Mouse (Mus musculus) CH12.LX (cell line): ENCODE measurements around the gene Cdkn1b. TPM values are rescaled to one million over a fixed set of nuclear protein-coding genes. Genes with fewer than 3 reads are reported as not detected.

Source experiments
- DNase-seq: peaks from one replicate; pipeline ENCODE4 v3.0.0-alpha.2; 2013; ENCODE audit errors: extremely low read depth
- H3K27ac ChIP-seq: 2 replicates; pipeline ENCODE4 v1.5.1; 2012; ENCODE audit warnings: low read depth, mild to moderate bottlenecking, control low read depth, moderate library complexity; ENCODE audit not compliant: insufficient read depth
- H3K27me3 ChIP-seq: replicated peaks from 2 replicates; pipeline ENCODE3; 2012; ENCODE audit warnings: inconsistent platforms
- H3K36me3 ChIP-seq, 2 experiments: replicated peaks in 1 of 2; 2 replicates each; pipeline versions ENCODE3 to v1.6.1; 2012; ENCODE audit warnings: inconsistent platforms in 1 of 2, low read length in 1 of 2, mild to moderate bottlenecking in 1 of 2, mixed read lengths in 1 of 2, moderate library complexity in 1 of 2; ENCODE audit not compliant: control insufficient read depth in 1 of 2, insufficient read depth in 1 of 2
- H3K4me1 ChIP-seq, 2 experiments: 2 replicates each; pipeline ENCODE4 v1.6.1; 2012; ENCODE audit warnings: inconsistent platforms in 1 of 2, moderate library complexity in 1 of 2; ENCODE audit not compliant: insufficient read depth in 2 of 2, control insufficient read depth in 1 of 2
- H3K4me2 ChIP-seq: 2 replicates; pipeline ENCODE4 v1.6.1; 2012; ENCODE audit warnings: low read depth, mild to moderate bottlenecking, control low read depth; ENCODE audit not compliant: poor library complexity, insufficient read depth, severe bottlenecking
- H3K4me3 ChIP-seq, 3 experiments: fragments of 150-350 bp in 1 of 3; sonication (generic) in 1 of 3; replicated peaks in 1 of 3; 2 replicates each; pipeline versions ENCODE3 to v1.5.1; 2011 to 2012; ENCODE audit warnings: low read depth in 2 of 3, low read length in 2 of 3, mild to moderate bottlenecking in 2 of 3, moderate library complexity in 2 of 3, control low read depth in 1 of 3, improper control_type of control experiment in 1 of 3, inconsistent platforms in 1 of 3, mixed read lengths in 1 of 3; ENCODE audit not compliant: poor library complexity in 1 of 3
- H3K79me2 ChIP-seq: replicated peaks from 2 replicates; pipeline ENCODE4 v1.6.1; 2012; ENCODE audit warnings: mild to moderate bottlenecking, moderate library complexity; ENCODE audit not compliant: control insufficient read depth, poor library complexity, insufficient read depth, severe bottlenecking; ENCODE audit errors: extremely low read depth
- H3K9ac ChIP-seq: 2 replicates; pipeline ENCODE4 v1.6.1; 2012; ENCODE audit warnings: low read depth, mild to moderate bottlenecking, control low read depth, moderate library complexity; ENCODE audit not compliant: insufficient read depth
- H3K9me3 ChIP-seq: replicated peaks from 2 replicates; pipeline ENCODE3; 2012; ENCODE audit warnings: low read length, inconsistent platforms, mixed read lengths
- BHLHE40 ChIP-seq: IDR thresholded peaks from 2 replicates; pipeline ENCODE4 v1.6.1; 2011; ENCODE audit warnings: mild to moderate bottlenecking, low read depth, low read length, improper control_type of control experiment
- CHD1 ChIP-seq: IDR thresholded peaks from 2 replicates; pipeline ENCODE4 v1.6.1; 2012; ENCODE audit warnings: low read depth, low read length, improper control_type of control experiment, inconsistent platforms
- E2F4 ChIP-seq: IDR thresholded peaks from 2 replicates; pipeline ENCODE4 v1.6.1; 2011; ENCODE audit warnings: low read depth, low read length, improper control_type of control experiment; ENCODE audit not compliant: insufficient replicate concordance
- ELF1 ChIP-seq: IDR thresholded peaks from 2 replicates; pipeline ENCODE4 v1.6.1; 2014; ENCODE audit warnings: low read depth, mild to moderate bottlenecking, inconsistent platforms, low read length, improper control_type of control experiment
- ETS1 ChIP-seq: conservative IDR thresholded peaks from 2 replicates; pipeline ENCODE4 v1.6.1; 2012; ENCODE audit warnings: low read depth, mild to moderate bottlenecking, inconsistent platforms, low read length, improper control_type of control experiment, moderate library complexity
- GABPA ChIP-seq: IDR thresholded peaks from 2 replicates; pipeline ENCODE4 v1.6.1; 2012; ENCODE audit warnings: low read depth, low read length, improper control_type of control experiment, inconsistent platforms; ENCODE audit not compliant: insufficient replicate concordance
- IRF4 ChIP-seq: IDR thresholded peaks from 2 replicates; pipeline ENCODE4 v1.6.1; 2014; ENCODE audit warnings: low read depth, mild to moderate bottlenecking, inconsistent platforms, low read length, improper control_type of control experiment
- JUND ChIP-seq: conservative IDR thresholded peaks from 2 replicates; pipeline ENCODE4 v1.6.1; 2011; ENCODE audit warnings: low read depth, low read length, improper control_type of control experiment
- KAT2A ChIP-seq: IDR thresholded peaks from 2 replicates; pipeline ENCODE4 v1.6.1; 2012; ENCODE audit warnings: low read length, improper control_type of control experiment, inconsistent platforms; ENCODE audit not compliant: insufficient replicate concordance
- MAX ChIP-seq: IDR thresholded peaks from 2 replicates; pipeline ENCODE4 v1.6.1; 2011; ENCODE audit warnings: low read length, improper control_type of control experiment
- MAZ ChIP-seq: IDR thresholded peaks from 2 replicates; pipeline ENCODE4 v1.6.1; 2012; ENCODE audit warnings: low read depth, mild to moderate bottlenecking, inconsistent platforms, low read length, improper control_type of control experiment, moderate library complexity
- MEF2A ChIP-seq: IDR thresholded peaks from 2 replicates; pipeline ENCODE4 v1.6.1; 2014; ENCODE audit warnings: low read depth, mild to moderate bottlenecking, inconsistent platforms, low read length, improper control_type of control experiment, borderline replicate concordance
- MXI1 ChIP-seq: IDR thresholded peaks from 2 replicates; pipeline ENCODE4 v1.6.1; 2011; ENCODE audit warnings: mild to moderate bottlenecking, low read depth, low read length, improper control_type of control experiment
- MYC ChIP-seq: IDR thresholded peaks from 2 replicates; pipeline ENCODE4 v1.6.1; 2011; ENCODE audit warnings: low read depth, mild to moderate bottlenecking, improper control_type of control experiment, low read length
- NRF1 ChIP-seq: IDR thresholded peaks from 2 replicates; pipeline ENCODE4 v1.6.1; 2014; ENCODE audit warnings: low read depth, mild to moderate bottlenecking, inconsistent platforms, low read length, improper control_type of control experiment, moderate library complexity
- PAX5 ChIP-seq: IDR thresholded peaks from 2 replicates; pipeline ENCODE4 v1.6.1; 2012; ENCODE audit warnings: low read length, inconsistent platforms, mixed read lengths
- POLR2A ChIP-seq: IDR thresholded peaks from 2 replicates; pipeline ENCODE4 v1.6.1; 2011; ENCODE audit warnings: low read depth, mild to moderate bottlenecking, improper control_type of control experiment, low read length
- POLR2AphosphoS2 ChIP-seq: IDR thresholded peaks from 2 replicates; pipeline ENCODE4 v1.6.1; 2011; ENCODE audit warnings: low read depth, low read length, improper control_type of control experiment
- RAD21 ChIP-seq: IDR thresholded peaks from 2 replicates; pipeline ENCODE4 v1.6.1; 2011; ENCODE audit warnings: low read depth, mild to moderate bottlenecking, low read length, improper control_type of control experiment, moderate library complexity
- RCOR1 ChIP-seq: conservative IDR thresholded peaks from 2 replicates; pipeline ENCODE4 v1.6.1; 2012; ENCODE audit warnings: low read depth, mild to moderate bottlenecking, inconsistent platforms, low read length, improper control_type of control experiment
- SIN3A ChIP-seq: IDR thresholded peaks from 2 replicates; pipeline ENCODE4 v1.6.1; 2012; ENCODE audit warnings: low read length, improper control_type of control experiment, inconsistent platforms
- SMC3 ChIP-seq: IDR thresholded peaks from 2 replicates; pipeline ENCODE4 v1.6.1; 2011; ENCODE audit warnings: low read depth, low read length, improper control_type of control experiment
- USF2 ChIP-seq: conservative IDR thresholded peaks from 2 replicates; pipeline ENCODE4 v1.6.1; 2011; ENCODE audit warnings: low read depth, low read length, improper control_type of control experiment
- ZC3H11A ChIP-seq: IDR thresholded peaks from 2 replicates; pipeline ENCODE4 v1.6.1; 2012; ENCODE audit warnings: low read depth, mild to moderate bottlenecking, inconsistent platforms, low read length, improper control_type of control experiment
- ZKSCAN1 ChIP-seq: IDR thresholded peaks from 2 replicates; pipeline ENCODE4 v1.6.1; 2012; ENCODE audit warnings: low read depth, inconsistent platforms, low read length, improper control_type of control experiment, borderline replicate concordance
- dilution Hi-C: fragments of 300-500 bp; cut with MboI; formaldehyde crosslinking; loops from 2 replicates; pipeline ENCODE4 v1.14.3; 2020; ENCODE audit warnings: low sequenced_read_pairs; ENCODE audit not compliant: extremely low pct_unique_long_range_greater_than_20kb, extremely low pct_ligation_motif_present
- in situ Hi-C: fragments of 300-500 bp; cut with MboI; formaldehyde crosslinking; loops from 3 replicates; pipeline ENCODE4 v1.14.3; 2019; ENCODE audit warnings: low sequenced_read_pairs, low pct_ligation_motif_present, low pct_unique_long_range_greater_than_20kb, mixed read lengths
- polyA plus RNA-seq: library from polyadenylated mRNA; unstranded; fragments of >175 nt; gene quantifications from 2 replicates; pipeline ENCODE4 v1.2.1, GENCODE M21; 2012; ENCODE audit warnings: low read depth; ENCODE audit not compliant: insufficient read length
- total RNA-seq, 2 experiments: library from RNA; depleted of rRNA; stranded (reverse); fragments of 300-350 nt in 1 of 2; fragments of >200 nt in 1 of 2; gene quantifications; 2 replicates each; pipeline ENCODE4 v1.2.3; 2012 to 2014

The Cdkn1b gene
- total and polyA plus RNA-seq, 3 experiments = 19.2 to 23.5 (median 20.9) TPM

DNA sequence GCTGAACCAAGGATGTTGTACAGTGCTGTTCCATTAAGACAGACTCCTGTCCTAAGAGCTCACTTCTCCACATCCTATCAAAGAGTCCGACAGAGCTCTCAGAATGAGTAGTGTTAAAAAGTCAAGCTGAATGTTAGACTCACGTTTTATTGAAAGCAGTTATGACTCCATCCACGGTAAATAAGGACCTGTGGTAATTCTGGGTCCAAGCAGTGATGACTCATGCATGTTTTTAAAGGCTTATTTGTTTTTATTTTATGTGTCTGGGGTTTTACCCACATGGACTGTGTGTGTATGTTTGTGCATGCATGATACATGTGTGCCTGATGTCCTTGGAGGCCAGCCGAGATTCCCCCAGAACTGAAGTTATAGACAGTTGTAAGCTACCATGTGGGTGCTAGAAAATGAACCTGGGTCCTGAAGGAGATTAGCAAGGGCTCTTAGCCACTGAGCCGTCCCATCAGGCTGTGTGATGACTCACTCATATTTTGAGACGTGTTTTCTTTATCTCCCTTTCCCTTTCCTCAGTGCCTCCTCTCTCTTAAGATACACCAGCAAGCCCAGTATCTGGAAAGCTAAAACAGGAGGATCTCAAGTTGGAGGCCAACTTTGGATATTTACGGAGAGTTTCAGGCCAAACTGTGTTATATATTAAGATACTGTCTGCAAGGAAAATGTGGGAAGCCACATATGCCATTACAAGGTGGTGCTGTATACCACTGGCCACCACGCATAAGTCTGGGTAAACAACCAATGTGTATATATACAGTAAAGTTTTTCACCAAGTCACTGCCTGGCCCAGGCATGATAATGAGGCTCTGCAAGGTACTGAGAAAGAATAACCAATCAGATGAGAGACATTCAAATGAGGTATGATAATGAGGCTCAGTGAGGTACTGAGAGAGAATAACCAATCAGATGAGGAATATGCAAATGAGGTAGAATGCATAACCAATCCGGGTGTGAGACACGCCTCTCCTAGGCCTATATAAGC, 16.0 kb upstream of the Cdkn1b start:
- H3K27me3 ChIP-seq = no peaks in the 10 kb centered on the region
- TF ChIP-seq CHD1 (no peak), MYC (no peak), ZC3H11A (no peak), USF2 (no peak), ETS1 (no peak), MAX (no peak), JUND (no peak), E2F4 (no peak), ZKSCAN1 (no peak), MXI1 (no peak), MAZ (no peak), MEF2A (no peak), POLR2A (no peak), PAX5 (no peak), ELF1 (no peak), SIN3A (no peak), SMC3 (no peak), GABPA (no peak), RCOR1 (no peak), KAT2A (no peak)
- TF ChIP-seq, all 38 proteins: peak for 0
- Histone ChIP-seq H3K4me2 (no peak overlapping the region), H3K9me3 (no peaks in the 10 kb centered on the region), H3K9ac (no peak overlapping the region), H3K79me2 (no peaks in the 10 kb centered on the region), H3K4me1 (peaks cover 3 to 7% of the 10 kb centered on the region in 2 experiments; a peak in 3 of 4 replicates), H3K36me3 (no peaks in the 10 kb centered on the region), H3K27ac (no peak overlapping the region), H3K4me3 (no peak overlapping the region)
- dilution Hi-C loops = no loop called here
- no peak for DNase-seq
- in situ Hi-C loops = no loop called here

DNA sequence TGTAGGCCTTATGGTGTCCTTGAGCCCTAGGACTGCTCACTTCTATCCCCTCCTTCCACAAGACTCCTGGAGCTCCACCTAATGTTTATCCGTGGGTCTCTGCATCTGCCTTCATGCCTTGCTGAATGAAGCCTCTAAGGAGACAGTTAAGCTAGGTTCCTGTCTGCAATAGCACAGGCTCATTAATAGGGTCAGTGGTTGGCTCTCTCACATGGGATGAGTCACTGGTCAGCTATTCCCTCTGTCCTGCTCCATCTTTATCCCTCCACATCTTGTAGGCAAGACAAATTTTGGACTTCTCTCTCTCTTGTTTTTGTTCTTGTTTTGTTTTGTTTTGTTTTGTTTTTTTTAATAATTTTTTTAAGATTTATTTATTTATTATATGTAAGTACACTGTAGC, 14.4 kb upstream of the Cdkn1b start:
- Histone ChIP-seq H3K79me2 (no peaks in the 10 kb centered on the region), H3K4me3 (no peak overlapping the region), H3K36me3 (no peaks in the 10 kb centered on the region), H3K4me1 (peaks cover 0 to 3% of the 10 kb centered on the region in 2 experiments; a peak in 1 of 4 replicates), H3K4me2 (no peak overlapping the region), H3K27me3 (no peaks in the 10 kb centered on the region), H3K9ac (no peak overlapping the region), H3K9me3 (no peaks in the 10 kb centered on the region), H3K27ac (no peak overlapping the region)
- no peak for DNase-seq
- TF ChIP-seq IRF4 (no peak), MAX (no peak), BHLHE40 (no peak), POLR2AphosphoS2 (no peak), KAT2A (no peak), CHD1 (no peak), E2F4 (no peak), NRF1 (no peak), RAD21 (no peak), USF2 (no peak), MYC (no peak)
- in situ Hi-C loops = no loop called here
- dilution Hi-C loops = no loop called here
